Mouse (Mus musculus): ENCODE results near the gene Loxl1. TPM values are rescaled to one million over a fixed set of nuclear protein-coding genes. Genes with fewer than 3 reads are reported as not detected.

Loxl1 gene
- total and polyA plus RNA-seq, 3 experiments: not detected

- H3K4me3 ChIP-seq (replicated peaks in 1 of 3; ENCODE audit: low read depth in 2 of 3, low read length in 2 of 3, poor library complexity in 1 of 3): no peak overlapping the region
- in situ Hi-C loops (cut with MboI; ENCODE audit: low pct_ligation_motif_present, low pct_unique_long_range_greater_than_20kb, low sequenced_read_pairs) (no loop called here), dilution Hi-C loops (cut with MboI; ENCODE audit: extremely low pct_ligation_motif_present, extremely low pct_unique_long_range_greater_than_20kb, low sequenced_read_pairs) (no loop called here)
- no peak overlapping the region for H3K9ac ChIP-seq (ENCODE audit: insufficient read depth, low read depth)
- 0 out of 2 replicates have a peak overlapping the region, but pooled peaks have one; percentile 15 for H3K27ac ChIP-seq (ENCODE audit: insufficient read depth, low read depth)
- H3K79me2 ChIP-seq (replicated peaks; ENCODE audit: control insufficient read depth, extremely low read depth, insufficient read depth, poor library complexity, severe bottlenecking): peaks cover 65% of the 10 kb centered on the region
- no peaks in the 10 kb centered on the region for H3K9me3 ChIP-seq (replicated peaks; ENCODE audit: low read length)
- no peak for DNase-seq (ENCODE audit: extremely low read depth)
- no peak overlapping the region for H3K4me2 ChIP-seq (ENCODE audit: insufficient read depth, low read depth, poor library complexity, severe bottlenecking)
- TF ChIP-seq MAX (IDR thresholded peaks at IDR 0.05; ENCODE audit: low read length) (no peak), NRF1 (IDR thresholded peaks at IDR 0.05; ENCODE audit: low read depth, low read length) (no peak), USF2 (conservative IDR thresholded peaks at IDR 0.05; ENCODE audit: low read depth, low read length) (no peak), KAT2A (IDR thresholded peaks at IDR 0.05; ENCODE audit: insufficient replicate concordance, low read length) (no peak), JUN (IDR thresholded peaks at IDR 0.05; ENCODE audit: insufficient read depth, low read depth, low read length) (no peak), RCOR1 (conservative IDR thresholded peaks at IDR 0.05; ENCODE audit: low read depth, low read length) (no peak), E2F4 (IDR thresholded peaks at IDR 0.05; ENCODE audit: insufficient replicate concordance, low read depth, low read length) (no peak), BHLHE40 (IDR thresholded peaks at IDR 0.05; ENCODE audit: low read depth, low read length) (no peak), ELF1 (IDR thresholded peaks at IDR 0.05; ENCODE audit: low read depth, low read length) (no peak), MAFK (IDR thresholded peaks at IDR 0.05; ENCODE audit: insufficient replicate concordance, low read length) (no peak), MEF2A (IDR thresholded peaks at IDR 0.05; ENCODE audit: borderline replicate concordance, low read depth, low read length) (no peak), POLR2A (IDR thresholded peaks at IDR 0.05; ENCODE audit: low read depth, low read length) (no peak), PAX5 (IDR thresholded peaks at IDR 0.05; ENCODE audit: low read length) (no peak), CHD1 (IDR thresholded peaks at IDR 0.05; ENCODE audit: low read depth, low read length) (no peak), NELFE (IDR thresholded peaks at IDR 0.05; ENCODE audit: low read depth, low read length) (no peak), CTCF (conservative IDR thresholded peaks at IDR 0.05 in 1 of 2, IDR thresholded peaks at IDR 0.05 in 1 of 2; ENCODE audit: low read depth in 2 of 2, low read length in 2 of 2) (no peak)
- peaks cover 16 to 56% of the 10 kb centered on the region in 2 experiments for H3K4me1 ChIP-seq (ENCODE audit: control insufficient read depth in 1 of 2, insufficient read depth in 2 of 2)
- peaks cover 19 to 55% of the 10 kb centered on the region in 2 experiments for H3K36me3 ChIP-seq (replicated peaks in 1 of 2; ENCODE audit: control insufficient read depth in 1 of 2, insufficient read depth in 1 of 2, low read length in 1 of 2)
- H3K27me3 ChIP-seq (replicated peaks): no peaks in the 10 kb centered on the region
Measured at GRCm38 (mm10) chr9:58243696-58244095, 69.3 kb downstream of the Loxl1 start.

- Histone ChIP-seq H3K4me2 (ENCODE audit: insufficient read depth, low read depth, poor library complexity, severe bottlenecking) (peak overlapping the region; percentile 55; the same call in 1 of the 2 replicates), H3K36me3 (replicated peaks in 1 of 2; ENCODE audit: control insufficient read depth in 1 of 2, insufficient read depth in 1 of 2, low read length in 1 of 2) (peaks cover 22 to 61% of the 10 kb centered on the region in 2 experiments), H3K9me3 (replicated peaks; ENCODE audit: low read length) (no peaks in the 10 kb centered on the region), H3K9ac (ENCODE audit: insufficient read depth, low read depth) (no peak overlapping the region), H3K79me2 (replicated peaks; ENCODE audit: control insufficient read depth, extremely low read depth, insufficient read depth, poor library complexity, severe bottlenecking) (peaks cover 59% of the 10 kb centered on the region), H3K27me3 (replicated peaks) (no peaks in the 10 kb centered on the region), H3K27ac (ENCODE audit: insufficient read depth, low read depth) (no peak overlapping the region; the same call in 1 of the 2 replicates), H3K4me1 (ENCODE audit: control insufficient read depth in 1 of 2, insufficient read depth in 2 of 2) (peaks cover 19 to 56% of the 10 kb centered on the region in 2 experiments), H3K4me3 (replicated peaks in 1 of 3; ENCODE audit: low read depth in 2 of 3, low read length in 2 of 3, poor library complexity in 1 of 3) (no peak overlapping the region)
- in situ Hi-C loops (cut with MboI; ENCODE audit: low pct_ligation_motif_present, low pct_unique_long_range_greater_than_20kb, low sequenced_read_pairs) (no loop called here), dilution Hi-C loops (cut with MboI; ENCODE audit: extremely low pct_ligation_motif_present, extremely low pct_unique_long_range_greater_than_20kb, low sequenced_read_pairs) (no loop called here)
- no peak for DNase-seq (ENCODE audit: extremely low read depth)
- TF ChIP-seq POLR2A (IDR thresholded peaks at IDR 0.05; ENCODE audit: low read depth, low read length): no peak
- TF ChIP-seq EP300 (IDR thresholded peaks at IDR 0.05; ENCODE audit: low read length): no peak
- no peak for TF ChIP-seq TBP (conservative IDR thresholded peaks at IDR 0.05; ENCODE audit: low read depth, low read length)
- no peak for TF ChIP-seq POLR2AphosphoS2 (IDR thresholded peaks at IDR 0.05; ENCODE audit: low read depth, low read length)
- TF ChIP-seq RAD21 (IDR thresholded peaks at IDR 0.05; ENCODE audit: low read depth, low read length): no peak
- TF ChIP-seq UBTF (IDR thresholded peaks at IDR 0.05; ENCODE audit: low read depth, low read length): no peak
- no peak for TF ChIP-seq MEF2A (IDR thresholded peaks at IDR 0.05; ENCODE audit: borderline replicate concordance, low read depth, low read length)
- no peak for TF ChIP-seq E2F4 (IDR thresholded peaks at IDR 0.05; ENCODE audit: insufficient replicate concordance, low read depth, low read length)
Measured at GRCm38 (mm10) chr9:58242696-58243095, 70.3 kb downstream of the Loxl1 start.

All from CH12.LX (cell line).